ENCODE assay signal across 8 mouse cellular contexts in the genomic region with DNA sequence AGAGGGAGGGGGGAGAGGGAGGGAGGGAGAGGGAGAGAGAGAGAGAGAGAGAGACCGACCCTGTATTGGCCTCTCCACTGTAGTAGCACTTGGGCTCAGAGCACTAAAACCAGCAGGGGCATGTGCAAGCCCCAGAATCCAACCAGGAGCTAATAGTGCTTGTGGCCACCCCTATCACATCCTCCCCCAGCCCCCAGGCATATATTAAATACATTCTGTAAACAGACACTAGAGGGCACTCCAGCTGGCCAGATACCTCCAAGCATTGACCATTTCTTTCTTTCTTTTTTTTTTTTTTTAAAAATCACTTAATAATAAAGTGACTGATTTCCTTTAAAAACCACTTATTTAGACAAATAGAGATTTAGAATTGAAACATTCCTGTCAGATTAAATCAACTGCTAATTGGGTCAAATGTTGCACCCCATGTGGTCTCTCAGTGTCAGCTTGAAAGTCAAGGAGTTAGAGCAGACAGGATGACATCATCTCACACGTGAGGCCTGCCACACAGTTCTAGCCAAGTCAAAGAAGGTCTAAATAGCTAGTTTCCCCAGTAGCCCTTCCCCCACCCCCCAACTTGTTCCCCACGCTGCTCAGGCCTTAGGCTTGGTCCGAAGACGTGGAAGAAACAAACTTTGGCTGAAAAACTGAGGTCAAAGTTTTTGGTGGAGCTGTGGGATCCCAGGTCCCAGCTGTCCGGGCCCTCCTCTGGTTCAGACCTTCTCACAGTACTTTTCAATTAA.
A peak's percentile ranks its signal among the peaks of the same experiment; 100 is the strongest.
DNase-seq lines count a peak whose midpoint lies in the region; ATAC-seq lines count a peak whose summit lies in the region.

No protein-coding gene starts in this region.

- H3K9me3 ChIP-seq in megakaryocyte, embryonic 14.5 days: no peaks in the 10 kb centered on the region

- H3K4me3 ChIP-seq in megakaryocyte, embryonic 14.5 days (replicated peaks): peak overlapping the region; percentile 42

- H3K27me3 ChIP-seq in megakaryocyte, embryonic 14.5 days (replicated peaks): no peaks in the 10 kb centered on the region

- no peak for ATAC-seq in megakaryocyte, adult 5-6 weeks (ENCODE audit: poor library complexity, severe bottlenecking)
- peak; percentile 54 for ATAC-seq in common myeloid progenitor, adult 5-6 weeks (replicated peaks; ENCODE audit: low read depth, poor library complexity, severe bottlenecking)

- H3K4me1 ChIP-seq in megakaryocyte, embryonic 14.5 days: peaks cover 72% of the 10 kb centered on the region

- H3K36me3 ChIP-seq in megakaryocyte, embryonic 14.5 days (replicated peaks; ENCODE audit: low read length): peaks cover 69% of the 10 kb centered on the region

- peak; percentile 32 for DNase-seq in kidney, adult 11 months
- peak; percentile 54 for DNase-seq in lung, postnatal 14 days
- DNase-seq in spleen, postnatal 36 days (ENCODE audit: low spot score in 2 of 2): no peak
- DNase-seq in cerebellum, postnatal 4 days (ENCODE audit: low spot score in 2 of 2): no peak
- DNase-seq in cerebellum, adult 8-10 months: no peak

Comparison
In these comparisons a context has a peak if more than half of its experiments do, and no peak if none do; other contexts are left out.
1. DNase-seq: peak in kidney, adult 11 months (single experiment) and lung, postnatal 14 days (single experiment); none in spleen, postnatal 36 days (0 of 2), cerebellum, postnatal 4 days (0 of 2) and cerebellum, adult 8-10 months (single experiment).